Mouse (Mus musculus) heart, postnatal 10 days (tissue): ENCODE results near the gene Gm42417. TPM values are rescaled to one million over a fixed set of nuclear protein-coding genes. Genes with fewer than 3 reads are reported as not detected.

ENCODE experiments used
- DNase-seq, 2 experiments: peaks; one replicate each; pipeline ENCODE4 v3.0.0; 2021
- intact Hi-C: fragments of 180-260 bp; cut with DNase I; formaldehyde crosslinking; loops from one replicate; pipeline ENCODE4 v1.15.1; 2025
- microRNA-seq, 2 experiments: library from miRNA; unstranded; fragments of <30 nt; microRNA quantifications; one replicate each; pipeline ENCODE4 v1.2.0; 2022
- total RNA-seq, 2 experiments: library from RNA; stranded (reverse); gene quantifications; 2 replicates each; pipeline ENCODE4 v1.2.3; 2021

Gene Gm42417
- total RNA-seq, 2 experiments from 2014 or later, result 90.6 to 123 TPM

DNA sequence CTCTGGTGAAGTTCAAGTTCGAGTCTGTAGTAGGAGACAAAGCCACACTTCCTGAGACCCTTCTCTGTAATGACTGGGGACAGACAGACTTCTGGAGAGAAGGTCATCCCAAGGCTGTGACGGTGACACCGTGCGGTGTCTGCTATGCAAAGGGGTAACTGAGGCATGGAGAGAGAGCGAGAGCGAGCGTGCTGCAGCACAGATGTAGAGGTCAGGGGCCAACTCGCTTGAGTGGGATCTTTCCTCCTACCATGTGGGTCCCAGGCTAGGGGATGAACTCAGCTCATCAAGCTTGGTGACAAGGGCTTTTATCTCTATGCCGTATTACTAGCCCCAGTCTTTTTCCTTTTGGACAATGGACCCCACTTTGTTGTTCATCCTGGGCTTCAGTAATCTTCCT lies 52.1 kb downstream of the Gm42417 start:
- no peak for DNase-seq
- intact Hi-C loops, result no loop called here

DNA sequence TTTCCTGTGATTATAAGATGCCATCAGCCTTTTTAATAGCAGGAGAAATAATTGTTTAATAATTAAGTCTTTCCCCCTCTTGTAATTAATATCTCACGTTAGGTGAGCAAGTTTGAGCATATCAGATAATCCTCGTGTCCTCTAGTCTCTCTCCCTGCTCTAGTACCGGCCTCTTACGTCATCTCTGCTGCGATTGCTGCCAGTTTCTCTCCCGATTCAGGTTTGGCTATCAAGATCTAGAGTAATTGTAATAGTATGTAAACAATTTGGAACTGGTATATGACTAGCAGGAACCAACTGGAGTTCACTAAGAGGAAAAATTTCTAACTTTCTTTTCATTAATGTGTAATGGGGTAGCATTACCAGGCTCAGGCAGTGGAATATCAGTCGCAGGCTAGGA lies 54.1 kb downstream of the Gm42417 start:
- intact Hi-C loops, result no loop called here
- DNase-seq, result no peak

DNA sequence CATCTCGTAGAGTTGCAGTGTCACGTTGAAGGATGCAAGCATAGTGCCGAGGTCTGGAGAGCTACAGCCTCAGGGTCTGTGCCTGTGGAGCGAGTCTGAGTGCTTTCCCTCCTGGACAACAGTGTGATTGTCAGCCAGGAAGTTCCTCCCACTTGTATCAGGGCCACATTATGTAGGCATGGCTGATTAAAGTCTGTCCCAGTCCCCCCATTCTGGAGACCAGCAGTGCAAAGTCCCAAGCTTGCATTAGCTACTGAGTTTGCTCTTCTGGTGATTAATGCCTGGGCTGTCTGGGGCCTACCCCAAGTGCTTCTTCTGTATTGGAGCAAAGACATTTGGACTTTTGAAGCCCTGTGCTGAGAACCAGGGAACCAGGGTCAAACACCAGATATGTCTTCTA lies 55.4 kb downstream of the Gm42417 start:
- DNase-seq, result no peak

More for the DNA sequence above, 55.4 kb downstream of the Gm42417 start:
- intact Hi-C loops, result no loop called here

Small RNA genes lying within 50 kb of the gene (microRNA-seq; reads per million reads assigned to microRNA genes)
- gene Gm47280, result 0 reads per million in 2 experiments

Other genes with a start within 250 kb of the Gm42417 start
- 10 to 100 TPM; 13.8 to 15.2 TPM for gene Arid5a, start 231.7 kb downstream of the Gm42417 start, total RNA-seq
- 10 to 100 TPM; 63.2 to 66.8 TPM for gene Kansl3, start 170.2 kb downstream of the Gm42417 start, total RNA-seq
- not detected for gene Fer1l5, start 167.1 kb downstream of the Gm42417 start, total RNA-seq
- gene Lman2l, start 94.2 kb downstream of the Gm42417 start, total RNA-seq, result 10 to 100 TPM; 17.3 to 23.8 TPM
- gene Cnnm4, start 67.8 kb downstream of the Gm42417 start, total RNA-seq, result 1 to 10 TPM; 3.5 to 4.1 TPM
- 10 to 100 TPM; 15.3 to 18.3 TPM for gene Cnnm3, start 27.6 kb downstream of the Gm42417 start, total RNA-seq
- 100 to 1,000 TPM; 189 to 244 TPM for gene Ankrd23, start 2.5 kb downstream of the Gm42417 start, total RNA-seq
- 10 to 100 TPM; 12.9 to 14.1 TPM for gene Ankrd39, start 8.0 kb upstream of the Gm42417 start, total RNA-seq
- 10 to 100 TPM; 24.4 to 25.0 TPM for gene Sema4c, start 18.9 kb upstream of the Gm42417 start, total RNA-seq
- gene Fam178b, start 143.8 kb upstream of the Gm42417 start, total RNA-seq, result 1 to 10 TPM in 1 of 2 experiments, under 1 TPM in 1; 0.60 to 1.2 TPM
- 1,000 to 10,000 TPM; 2,031 to 2,046 TPM for gene Cox5b, start 152.0 kb upstream of the Gm42417 start, total RNA-seq
- not detected for gene 4933424G06Rik, start 170.7 kb upstream of the Gm42417 start, total RNA-seq
- 100 to 1,000 TPM; 118 to 127 TPM for gene Actr1b, start 175.0 kb upstream of the Gm42417 start, total RNA-seq
- gene Zap70, start 222.4 kb upstream of the Gm42417 start, total RNA-seq, result under 1 TPM; 0.27 to 0.57 TPM